Mouse (Mus musculus) embryonic facial prominence, embryonic 11.5 days (tissue): ENCODE data around the gene Tmem120a. TPM values are rescaled to one million over a fixed set of nuclear protein-coding genes. Genes with fewer than 3 reads are reported as not detected.

Source experiments
- ATAC-seq: fragments of 200-750 bp; cut with Nextera tagmentation; replicated peaks from 2 replicates; pipeline ENCODE4 v1.8.0; 2017; ENCODE audit warnings: low read depth; ENCODE audit not compliant: insufficient number of reproducible peaks, low FRiP score, low TSS enrichment
- DNase-seq: peaks from one replicate; pipeline ENCODE4 v3.0.0-alpha.2; 2015; ENCODE audit warnings: low spot score
- H3K27ac ChIP-seq: fragments of 300-500 bp; sonication (generic); replicated peaks from 2 replicates; pipeline ENCODE4 v1.5.1; 2014; ENCODE audit warnings: mild to moderate bottlenecking, low read depth, low read length, control low read depth
- H3K27me3 ChIP-seq: fragments of 300-500 bp; sonication (generic); 2 replicates; pipeline ENCODE4 v1.6.1; 2014; ENCODE audit warnings: mild to moderate bottlenecking, low read length, moderate library complexity, mixed read lengths; ENCODE audit not compliant: control insufficient read depth, insufficient read depth
- H3K36me3 ChIP-seq: fragments of 300-500 bp; sonication (generic); replicated peaks from 2 replicates; pipeline ENCODE4 v1.6.1; 2014; ENCODE audit warnings: low read depth, mild to moderate bottlenecking, low read length, moderate library complexity, mixed read lengths; ENCODE audit not compliant: control insufficient read depth, insufficient read depth
- H3K4me1 ChIP-seq: fragments of 300-500 bp; sonication (generic); 2 replicates; pipeline ENCODE4 v1.6.1; 2014; ENCODE audit warnings: low read length, mixed read lengths; ENCODE audit not compliant: control insufficient read depth, insufficient read depth
- H3K4me2 ChIP-seq: fragments of 300-500 bp; sonication (generic); 2 replicates; pipeline ENCODE4 v1.6.1; 2014; ENCODE audit warnings: low read depth, mild to moderate bottlenecking, control low read depth, low read length, moderate library complexity
- H3K4me3 ChIP-seq: fragments of 300-500 bp; sonication (generic); 2 replicates; pipeline ENCODE4 v1.5.1; 2014; ENCODE audit warnings: low read depth, low read length, control low read depth
- H3K9ac ChIP-seq: fragments of 300-500 bp; sonication (generic); replicated peaks from 2 replicates; pipeline ENCODE4 v1.6.1; 2014; ENCODE audit warnings: mild to moderate bottlenecking, control low read depth, low read length
- H3K9me3 ChIP-seq: fragments of 300-500 bp; sonication (generic); replicated peaks from 2 replicates; pipeline ENCODE4 v1.6.1; 2016; ENCODE audit warnings: mild to moderate bottlenecking, low read length, inconsistent platforms, mixed read lengths; ENCODE audit not compliant: control insufficient read depth
- WGBS: fragments of 180-500 bp; shearing (Covaris S2); extraction: QIAGEN DNeasy Blood & Tissue Kit; methylation state at CpG from one replicate; pipeline ENCODE4 v1.1.7; 2014; 5-methylcytosine and 5-hydroxymethylcytosine counted together
- polyA plus RNA-seq: library from polyadenylated mRNA; unstranded; fragments of >200 nt; fragmentation: Nextera tagmentation; extraction: Ambion mirVana; gene quantifications from 2 replicates; pipeline ENCODE4 v1.2.1, GENCODE M21; 2014

Tmem120a gene
- polyA plus RNA-seq, 1 experiment from 2014 or later, result 47.1 TPM

- Histone ChIP-seq H3K4me1 (peaks cover 7% of the 10 kb centered on the region), H3K4me2 (no peak overlapping the region), H3K27me3 (no peaks in the 10 kb centered on the region), H3K4me3 (no peak overlapping the region), H3K27ac (no peak overlapping the region), H3K36me3 (peaks cover 37% of the 10 kb centered on the region), H3K9me3 (no peaks in the 10 kb centered on the region), H3K9ac (no peak overlapping the region)
- DNase-seq (no peak), ATAC-seq (no peak)
- WGBS, result 94% methylated on average over 10 of the region's 10 CpGs
Measured at GRCm38 (mm10) chr5:135730278-135730677, 14.0 kb downstream of the Tmem120a start.

GRCm38 (mm10) chr5:135729351-135729750 lies 14.9 kb downstream of the Tmem120a start:
- H3K9ac ChIP-seq, result no peak overlapping the region
- no peak overlapping the region for H3K27ac ChIP-seq
- H3K4me2 ChIP-seq, result no peak overlapping the region
- ATAC-seq, result no peak
- WGBS, result 88% methylated on average over 13 of the region's 13 CpGs
- no peaks in the 10 kb centered on the region for H3K27me3 ChIP-seq
- peaks cover 16% of the 10 kb centered on the region for H3K4me1 ChIP-seq
- no peak overlapping the region for H3K4me3 ChIP-seq
- DNase-seq, result no peak
- peaks cover 28% of the 10 kb centered on the region for H3K36me3 ChIP-seq
- H3K9me3 ChIP-seq, result no peaks in the 10 kb centered on the region

- Histone ChIP-seq H3K4me1 (peaks cover 16% of the 10 kb centered on the region), H3K4me2 (no peak overlapping the region), H3K4me3 (no peak overlapping the region), H3K9ac (no peak overlapping the region), H3K36me3 (peaks cover 18% of the 10 kb centered on the region), H3K27me3 (no peaks in the 10 kb centered on the region), H3K27ac (no peak overlapping the region), H3K9me3 (no peaks in the 10 kb centered on the region)
- WGBS, result 91% methylated on average over 13 of the region's 13 CpGs
- ATAC-seq (no peak), DNase-seq (no peak)
Measured at GRCm38 (mm10) chr5:135728361-135728760, 15.9 kb downstream of the Tmem120a start.

GRCm38 (mm10) chr5:135727871-135728270 lies 16.4 kb downstream of the Tmem120a start:
- H3K36me3 ChIP-seq, result peaks cover 18% of the 10 kb centered on the region
- H3K9ac ChIP-seq, result no peak overlapping the region
- no peaks in the 10 kb centered on the region for H3K9me3 ChIP-seq
- DNase-seq (no peak), ATAC-seq (no peak)
- H3K4me3 ChIP-seq, result no peak overlapping the region
- 87% methylated on average over 9 of the region's 9 CpGs for WGBS
- no peak overlapping the region for H3K27ac ChIP-seq
- H3K27me3 ChIP-seq, result no peaks in the 10 kb centered on the region
- no peak overlapping the region for H3K4me2 ChIP-seq
- peaks cover 16% of the 10 kb centered on the region for H3K4me1 ChIP-seq

GRCm38 (mm10) chr5:135726641-135727346 lies 17.5 kb downstream of the Tmem120a start:
- Histone ChIP-seq H3K4me1 (peaks cover 16% of the 10 kb centered on the region), H3K9ac (0 out of 2 replicates have a peak overlapping the region, but pooled peaks have one; percentile 3), H3K4me2 (peak overlapping the region; percentile 0; the same call in 1 of the 2 replicates), H3K36me3 (peaks cover 12% of the 10 kb centered on the region), H3K27me3 (no peaks in the 10 kb centered on the region), H3K4me3 (no peak overlapping the region), H3K27ac (no peak overlapping the region), H3K9me3 (no peaks in the 10 kb centered on the region)
- DNase-seq (no peak), ATAC-seq (no peak)
- 72% methylated on average over 2 of the region's 2 CpGs for WGBS

GRCm38 (mm10) chr5:135725991-135726390 lies 18.3 kb downstream of the Tmem120a start:
- DNase-seq (no peak), ATAC-seq (no peak)
- peak overlapping the region; percentile 40 for H3K4me2 ChIP-seq
- H3K9ac ChIP-seq, result peak overlapping the region; percentile 51
- H3K27ac ChIP-seq, result peak overlapping the region; percentile 90
- H3K36me3 ChIP-seq, result peaks cover 9% of the 10 kb centered on the region
- no peaks in the 10 kb centered on the region for H3K27me3 ChIP-seq
- peak overlapping the region; percentile 17; the same call in 1 of the 2 replicates for H3K4me3 ChIP-seq
- H3K9me3 ChIP-seq, result no peaks in the 10 kb centered on the region
- WGBS, result 21% methylated on average over 6 of the region's 6 CpGs
- peaks cover 16% of the 10 kb centered on the region for H3K4me1 ChIP-seq

GRCm38 (mm10) chr5:135725391-135725841 lies 18.8 kb downstream of the Tmem120a start:
- Histone ChIP-seq H3K27me3 (no peaks in the 10 kb centered on the region), H3K4me1 (peaks cover 16% of the 10 kb centered on the region), H3K9me3 (no peaks in the 10 kb centered on the region), H3K4me3 (peak overlapping the region; percentile 17; the same call in 1 of the 2 replicates), H3K27ac (peak overlapping the region; percentile 90), H3K4me2 (peak overlapping the region; percentile 40), H3K9ac (peak overlapping the region; percentile 51), H3K36me3 (peaks cover 5% of the 10 kb centered on the region)
- DNase-seq (peak; percentile 84), ATAC-seq (peak; percentile 86)
- 1% methylated on average over 8 of the region's 8 CpGs for WGBS
